Mouse (Mus musculus) layer of hippocampus, adult 9-10 months (tissue): ENCODE data around the gene Arid3a.

Experiments
- DNase-seq: peaks from one replicate; pipeline ENCODE4 v3.0.0; 2022; ENCODE audit warnings: low spot score

Arid3a gene

DNA sequence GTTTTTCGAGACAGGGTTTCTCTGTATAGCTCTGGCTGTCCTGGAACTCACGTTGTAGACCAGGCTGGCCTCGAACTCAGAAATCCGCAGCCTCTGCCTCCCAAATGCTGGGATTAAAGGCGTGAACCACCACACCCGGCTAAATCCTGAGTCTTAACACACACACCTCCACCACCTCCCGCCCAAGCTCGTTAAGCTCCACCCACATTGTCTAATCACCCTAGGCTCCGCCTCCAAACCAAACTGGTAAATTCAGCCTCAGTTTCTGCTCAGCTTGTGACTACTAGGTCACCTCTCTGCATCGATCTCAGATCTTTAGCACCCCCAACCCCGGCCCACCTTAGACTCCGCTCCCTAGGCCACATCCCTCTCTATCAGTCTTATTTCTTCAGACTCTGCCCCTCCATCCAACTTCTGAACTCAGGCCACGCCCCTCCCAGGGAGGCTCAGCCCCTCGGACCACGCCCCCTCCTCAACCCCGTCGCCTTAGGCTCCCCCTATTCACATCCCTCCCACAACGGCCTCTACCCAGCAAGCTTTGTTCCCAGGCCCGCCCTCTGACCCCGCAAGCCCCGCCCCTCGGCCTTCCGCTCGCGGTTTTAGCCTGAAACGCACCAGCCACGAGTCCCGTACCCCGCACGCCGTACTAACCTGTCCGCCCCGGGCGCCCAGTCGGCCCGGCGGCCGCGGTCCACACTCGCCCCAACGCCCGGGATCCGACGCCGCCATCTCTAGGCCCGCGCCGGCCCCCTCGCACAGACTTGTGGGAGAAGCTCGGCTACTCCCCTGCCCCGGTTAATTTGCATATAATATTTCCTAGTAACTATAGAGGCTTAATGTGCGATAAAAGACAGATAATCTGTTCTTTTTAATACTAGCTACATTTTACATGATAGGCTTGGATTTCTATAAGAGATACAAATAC, 18.4 kb upstream of the Arid3a start, which contains the start of gene Med16:
Med16 (minus strand) TSS at position 757 of the 925 bp plus-strand sequence.
- DNase-seq, result peak; percentile 96

DNA sequence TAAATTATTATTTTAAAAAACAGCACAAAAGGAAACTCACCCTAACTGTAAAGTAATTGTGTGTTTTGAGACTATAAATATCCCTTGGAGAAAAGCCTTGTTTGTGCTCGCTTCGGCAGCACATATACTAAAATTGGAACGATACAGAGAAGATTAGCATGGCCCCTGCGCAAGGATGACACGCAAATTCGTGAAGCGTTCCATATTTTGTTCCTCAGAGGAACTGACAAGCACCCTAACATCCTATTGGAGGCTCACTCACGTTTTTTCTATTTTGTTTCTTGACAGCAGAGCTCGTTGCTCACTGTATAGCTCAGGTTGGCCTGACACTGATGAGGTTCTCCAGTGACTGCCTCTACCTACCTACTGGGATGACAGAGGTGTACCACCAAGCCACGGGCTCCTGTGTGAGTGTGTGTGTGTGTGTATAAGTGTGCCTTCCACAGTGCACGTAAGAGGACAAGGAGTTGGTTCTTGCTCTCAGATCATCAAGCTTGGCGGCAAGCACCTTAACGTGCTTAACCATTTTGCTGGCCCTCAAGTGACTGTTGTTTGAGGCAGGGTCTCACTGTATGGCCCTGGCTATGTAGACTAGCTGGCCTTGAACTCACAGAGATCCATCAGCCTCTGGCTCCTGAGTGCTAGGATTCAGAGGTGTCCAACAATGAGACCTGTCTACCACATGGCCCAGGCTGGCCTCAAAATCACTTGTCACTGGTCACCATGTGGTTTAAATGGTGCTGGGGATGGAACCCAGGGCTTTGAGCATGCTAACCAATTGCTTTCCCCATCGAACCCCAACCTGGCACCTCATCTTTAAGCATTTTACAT, 17.5 kb upstream of the Arid3a start:
- peak; percentile 79 for DNase-seq

DNA sequence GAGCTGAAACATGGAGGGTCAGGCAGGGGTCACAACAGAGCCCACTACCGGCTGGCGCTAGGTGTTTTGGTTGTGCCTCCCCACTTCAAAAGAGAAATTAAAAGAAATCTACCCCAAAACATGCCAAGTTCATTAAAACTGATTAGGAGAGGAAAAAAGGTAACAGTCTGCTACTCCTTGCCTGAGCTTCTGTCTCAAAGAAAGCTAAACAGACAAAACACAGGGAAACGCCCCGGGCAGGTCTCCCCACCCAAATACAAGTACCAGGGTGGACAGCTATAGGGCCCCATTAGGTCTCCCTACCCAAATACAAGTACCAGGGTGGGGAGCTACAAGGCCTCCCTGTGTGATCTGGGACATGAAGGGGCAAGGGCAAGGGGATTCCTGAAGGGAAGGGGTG, 16.3 kb upstream of the Arid3a start, which contains the start of gene Gm26602:
Gm26602 (plus strand) TSS at position 301 of the 400 bp plus-strand sequence.
- DNase-seq, result no peak

DNA sequence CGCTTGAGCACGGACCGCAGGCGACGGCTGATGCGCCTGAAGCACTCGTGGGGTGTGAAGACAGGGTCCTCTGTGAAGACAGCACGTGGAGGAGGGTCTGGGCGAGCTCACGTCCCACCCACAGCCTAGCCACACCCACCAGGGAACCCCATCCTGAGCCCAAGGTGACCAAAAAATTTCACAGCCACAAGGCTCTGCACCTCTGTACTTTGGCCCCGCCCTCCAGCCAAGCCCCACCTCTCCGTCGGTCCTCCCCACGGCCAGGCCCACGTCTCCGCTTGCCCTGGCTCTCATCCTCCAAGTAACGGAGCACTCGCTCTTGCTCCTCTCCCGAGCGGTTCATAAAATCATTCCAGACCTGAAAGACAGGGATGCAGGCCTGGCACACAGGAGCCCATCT, 14.4 kb upstream of the Arid3a start:
- DNase-seq, result no peak

DNA sequence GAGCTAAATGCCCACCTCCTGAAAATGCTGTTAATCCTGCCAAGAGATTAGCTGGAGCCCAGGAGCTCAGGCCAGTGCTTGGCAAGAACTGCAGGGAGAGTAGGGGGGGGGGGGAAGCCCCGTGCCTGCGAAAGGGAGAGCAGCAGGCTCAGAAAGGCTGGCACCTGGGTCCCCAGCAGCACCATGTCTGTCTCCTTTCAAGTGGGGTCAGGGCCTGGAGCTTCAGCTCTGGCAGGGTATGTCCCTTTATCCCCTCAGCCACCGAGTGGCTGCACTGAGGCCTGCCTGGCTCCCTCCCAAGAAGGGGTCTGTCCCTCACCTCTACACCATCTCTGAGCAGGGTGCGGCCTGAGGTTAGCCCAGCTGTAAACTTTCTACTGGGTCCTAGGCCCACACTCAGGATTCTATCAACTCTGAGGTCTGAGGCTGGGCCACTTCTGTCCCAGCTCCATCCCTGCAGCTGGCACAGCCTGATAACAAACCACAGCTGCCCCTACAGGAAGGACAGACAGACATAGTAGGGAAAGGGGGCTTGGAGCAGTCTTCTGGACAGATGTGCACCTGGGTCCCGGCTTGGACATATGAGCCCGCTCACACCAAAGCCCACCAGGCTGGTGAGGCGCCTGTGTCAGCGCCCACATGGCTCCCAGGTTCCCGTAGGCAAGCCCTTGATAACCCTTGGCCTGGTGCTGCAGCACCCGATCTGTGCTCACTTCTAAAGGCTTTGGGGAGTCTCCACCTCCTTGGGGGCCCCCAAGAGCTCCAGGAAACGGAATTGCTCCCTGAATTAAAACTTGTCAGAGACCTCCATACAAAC, 12.5 kb upstream of the Arid3a start:
- DNase-seq, result no peak

DNA sequence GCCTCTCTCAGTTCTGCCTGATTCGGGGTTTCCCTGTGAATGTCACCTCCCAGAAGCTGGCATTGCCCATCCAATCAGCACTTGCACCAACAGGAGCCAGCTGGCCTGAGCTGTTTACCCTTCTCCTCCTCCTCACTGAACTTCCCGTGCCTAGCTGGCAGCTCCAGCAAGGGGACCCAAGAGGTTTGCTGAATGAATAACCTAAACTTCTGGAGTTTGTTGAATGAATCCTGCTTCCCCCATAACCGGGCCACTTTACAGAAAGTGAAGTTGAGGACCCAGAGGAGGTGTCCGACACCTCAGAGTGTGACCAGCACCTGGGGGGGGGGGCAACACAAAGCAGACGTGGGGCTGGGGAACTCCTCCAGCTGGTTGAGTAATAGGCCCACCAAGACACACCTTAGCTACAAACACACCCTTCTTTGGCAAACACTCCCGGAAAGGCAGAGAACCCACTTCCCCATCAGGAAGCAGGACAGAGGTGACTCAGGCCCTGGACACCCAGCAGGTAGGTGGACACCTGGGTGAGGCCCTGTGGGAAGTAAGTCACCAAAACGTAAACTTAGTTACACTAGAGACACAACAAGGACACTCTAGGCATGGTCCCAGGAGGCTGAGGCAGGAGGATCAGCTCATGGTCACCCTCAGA, 11.8 kb upstream of the Arid3a start:
- no peak for DNase-seq

DNA sequence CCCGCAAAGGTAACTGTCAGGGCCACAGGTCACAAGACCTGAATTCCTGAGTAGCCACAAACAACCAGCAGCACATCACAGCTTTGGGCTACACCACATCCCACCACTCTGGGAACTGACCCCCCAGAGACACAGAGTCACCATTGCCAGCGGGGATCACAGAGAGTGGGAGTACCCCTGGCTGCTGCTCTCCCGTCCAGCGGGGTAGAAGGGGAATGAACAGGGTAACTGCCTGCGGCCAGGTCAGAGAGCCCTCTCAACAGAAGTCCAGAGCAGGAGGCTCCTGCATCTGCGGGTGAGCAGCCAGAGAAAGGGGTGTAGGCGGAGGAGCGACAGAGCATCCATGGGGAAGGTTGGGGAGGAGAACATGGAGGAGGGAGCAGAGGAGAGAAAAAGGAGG, 10.8 kb upstream of the Arid3a start:
- no peak for DNase-seq

DNA sequence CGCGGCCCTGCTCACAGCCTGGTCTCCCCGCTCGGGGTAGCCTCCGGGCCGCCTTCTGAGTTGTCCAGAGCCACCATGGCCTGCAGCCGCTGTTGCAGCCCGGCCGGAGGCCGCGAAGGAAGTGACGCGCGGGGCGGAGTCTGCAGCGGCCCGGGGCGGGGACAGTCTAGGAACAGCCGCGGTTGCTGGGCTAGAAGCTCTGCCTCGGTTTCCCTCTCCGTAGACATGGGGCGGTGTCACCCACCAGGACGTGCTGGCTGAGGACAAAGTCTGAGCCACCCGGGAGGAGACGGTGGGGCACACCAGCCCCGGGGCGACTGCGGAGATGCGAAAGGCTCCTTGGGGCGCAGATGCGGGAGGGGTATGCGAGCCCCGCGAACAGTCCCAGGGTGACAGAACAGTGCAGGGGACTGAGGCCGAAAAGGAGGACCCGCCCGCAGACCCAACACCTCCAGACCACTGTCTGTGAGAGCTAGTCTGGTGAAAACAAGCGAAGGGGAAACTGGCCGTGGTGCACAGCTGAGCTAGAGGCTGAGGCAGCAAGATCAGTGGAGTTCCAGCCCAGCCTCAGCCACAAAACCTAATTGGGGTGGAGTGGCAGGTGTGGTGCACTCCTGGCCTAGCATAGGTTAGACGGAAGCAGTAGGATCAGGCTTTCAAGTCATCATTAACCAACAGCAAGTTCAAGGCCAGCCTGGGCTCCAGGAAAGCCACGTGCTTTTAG, 9.9 kb upstream of the Arid3a start, which contains the start of gene Kiss1r:
Kiss1r (plus strand) TSS at position 164 of the 724 bp plus-strand sequence.
- peak; percentile 42 for DNase-seq

DNA sequence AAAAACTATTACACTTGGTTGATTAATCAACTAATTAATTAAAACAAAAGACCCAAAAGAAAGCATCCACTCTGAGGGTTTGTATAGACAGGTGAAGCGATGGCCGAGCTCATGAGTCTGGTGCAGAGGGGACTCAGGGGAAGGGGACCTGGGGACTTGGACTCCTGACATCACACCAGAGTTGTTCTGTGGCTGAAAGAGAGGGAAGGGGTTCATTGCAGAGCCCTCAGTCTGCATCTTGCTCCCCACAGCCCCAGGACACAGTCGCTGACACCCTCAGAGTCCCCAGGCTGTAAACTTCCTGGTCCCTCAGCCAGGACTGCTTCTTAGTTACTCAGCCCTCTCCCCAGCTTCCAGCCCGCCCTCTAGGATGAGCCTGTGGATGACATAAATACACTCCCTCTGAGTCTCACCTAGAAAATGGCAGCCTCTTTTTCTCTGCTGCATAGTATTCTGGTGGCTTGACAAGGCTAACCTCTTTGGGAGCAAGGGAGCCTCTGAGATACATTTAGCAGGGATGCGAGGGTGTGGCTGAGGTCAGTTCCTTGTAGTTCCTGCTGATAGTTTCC, 9.2 kb upstream of the Arid3a start:
- DNase-seq, result no peak

DNA sequence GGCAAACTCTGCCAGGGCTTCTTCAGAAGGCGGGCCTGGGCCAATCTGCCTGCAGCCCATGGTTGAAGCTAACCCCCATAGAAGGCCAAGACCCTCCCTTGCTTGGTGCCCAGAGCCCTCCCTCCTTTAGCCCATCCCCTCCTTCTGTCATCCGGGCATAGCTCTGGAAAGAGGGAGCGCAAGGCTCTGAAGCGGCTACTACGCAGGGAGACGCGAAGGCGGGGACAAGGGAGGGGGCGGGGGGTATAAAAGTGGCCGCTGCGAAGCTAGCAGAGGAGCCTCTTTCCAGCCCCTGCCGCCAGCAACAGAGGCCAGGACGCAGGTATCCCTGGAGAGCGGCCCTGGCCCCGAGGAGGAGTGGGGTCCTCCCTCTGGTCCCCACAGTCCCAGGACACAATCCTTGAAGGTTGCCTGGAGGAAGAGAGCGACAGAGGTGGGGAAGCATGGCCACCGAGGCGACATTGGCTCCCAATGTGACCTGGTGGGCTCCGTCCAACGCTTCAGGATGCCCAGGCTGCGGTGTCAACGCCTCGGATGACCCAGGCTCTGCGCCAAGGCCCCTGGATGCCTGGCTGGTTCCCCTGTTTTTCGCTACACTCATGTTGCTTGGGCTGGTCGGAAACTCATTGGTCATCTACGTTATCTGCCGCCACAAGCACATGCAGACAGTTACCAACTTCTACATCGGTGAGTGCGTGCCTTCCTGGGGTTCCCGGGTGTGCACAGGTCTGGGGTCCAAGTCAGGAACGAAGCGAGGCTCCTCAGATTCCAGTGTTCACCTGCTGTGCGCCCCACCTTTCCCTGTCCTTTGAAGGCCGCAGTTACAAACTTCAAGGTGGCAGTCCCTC, 8.4 kb upstream of the Arid3a start:
- no peak for DNase-seq

DNA sequence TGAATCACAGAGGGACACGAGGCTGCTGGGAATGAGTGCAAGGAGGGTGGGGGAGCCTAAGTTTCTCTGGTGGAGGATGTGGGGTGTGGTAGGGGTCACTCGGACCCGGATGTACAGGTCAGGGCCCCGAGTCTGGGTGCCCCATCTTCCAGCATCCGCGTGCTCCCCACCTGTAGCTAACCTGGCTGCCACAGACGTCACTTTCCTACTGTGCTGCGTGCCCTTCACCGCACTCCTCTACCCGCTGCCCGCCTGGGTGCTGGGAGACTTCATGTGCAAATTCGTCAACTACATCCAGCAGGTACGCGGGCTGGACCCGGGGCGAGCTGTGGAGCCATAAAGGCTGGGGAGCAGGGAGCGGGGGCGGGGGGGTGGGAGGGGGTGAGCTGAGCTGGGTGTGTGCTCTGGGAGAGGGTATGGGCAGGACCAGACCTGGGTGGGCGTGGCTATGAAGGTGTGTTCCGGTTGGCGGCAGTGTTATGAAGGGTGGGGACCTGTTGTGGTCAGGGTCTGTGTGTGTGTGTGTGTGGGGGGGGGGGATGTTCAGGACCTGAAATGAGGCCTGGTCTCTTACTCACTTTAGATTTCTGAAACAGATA, 7.5 kb upstream of the Arid3a start:
- DNase-seq, result no peak

DNA sequence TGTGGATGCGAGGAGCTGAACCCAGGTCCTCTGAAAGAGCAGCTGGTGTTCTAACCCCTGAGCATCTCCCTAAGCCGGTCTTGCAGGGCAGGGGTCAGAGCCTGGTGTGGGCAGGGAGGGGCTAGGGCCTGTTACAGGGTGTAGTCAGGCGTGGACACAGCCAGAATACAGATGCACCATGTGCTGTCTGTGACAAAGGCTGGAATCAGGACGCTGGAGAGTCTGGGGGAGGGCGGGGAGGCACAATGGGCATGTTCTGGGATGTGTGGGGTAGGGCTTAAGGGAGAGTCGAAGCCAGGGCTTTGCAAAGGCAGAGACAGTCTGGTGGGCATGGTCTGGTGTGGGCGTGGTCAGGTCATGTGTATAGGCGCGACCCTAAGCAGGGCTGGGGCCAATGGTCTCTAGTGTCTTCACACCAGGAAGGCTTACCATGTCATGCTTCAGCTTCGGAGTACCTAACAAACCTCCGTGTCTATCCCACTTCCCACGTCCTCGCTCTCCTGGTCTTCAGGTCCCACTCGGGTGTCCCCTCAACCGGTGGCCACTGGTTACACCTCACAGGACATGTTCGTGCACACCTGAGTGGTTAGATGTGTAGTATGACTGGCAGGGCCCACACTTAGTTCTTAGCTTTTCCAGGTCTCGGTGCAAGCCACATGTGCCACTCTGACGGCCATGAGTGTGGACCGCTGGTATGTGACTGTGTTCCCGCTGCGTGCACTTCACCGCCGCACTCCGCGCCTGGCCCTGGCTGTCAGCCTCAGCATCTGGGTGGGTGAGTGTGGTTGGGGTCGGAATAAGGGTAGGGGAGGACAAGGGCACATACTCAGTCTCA, 6.6 kb upstream of the Arid3a start:
- DNase-seq, result no peak

DNA sequence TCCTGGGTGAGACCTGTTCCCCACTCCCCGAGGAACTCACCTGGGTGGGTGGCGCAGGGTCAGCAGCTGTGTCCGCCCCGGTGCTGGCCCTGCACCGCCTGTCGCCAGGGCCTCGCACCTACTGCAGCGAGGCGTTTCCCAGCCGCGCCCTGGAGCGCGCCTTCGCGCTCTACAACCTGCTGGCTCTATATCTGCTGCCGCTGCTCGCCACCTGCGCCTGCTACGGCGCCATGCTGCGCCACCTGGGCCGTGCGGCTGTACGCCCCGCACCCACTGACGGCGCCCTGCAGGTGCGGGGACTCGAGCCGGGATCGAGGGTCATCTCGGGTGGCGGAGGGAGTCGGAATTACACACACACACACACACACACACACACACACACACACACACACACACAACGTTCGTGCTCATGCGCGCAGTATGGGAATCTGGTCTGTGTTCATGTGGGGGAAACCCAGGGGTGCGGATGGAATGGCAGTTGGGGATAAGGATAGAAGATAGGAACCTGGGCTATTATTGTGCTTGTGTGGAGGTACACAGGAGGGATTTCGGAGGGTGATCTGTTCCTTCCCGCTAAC, 5.8 kb upstream of the Arid3a start, which contains the start of gene R3hdm4:
R3hdm4 (minus strand) TSS at position 251 of the 578 bp plus-strand sequence.
- no peak for DNase-seq

DNA sequence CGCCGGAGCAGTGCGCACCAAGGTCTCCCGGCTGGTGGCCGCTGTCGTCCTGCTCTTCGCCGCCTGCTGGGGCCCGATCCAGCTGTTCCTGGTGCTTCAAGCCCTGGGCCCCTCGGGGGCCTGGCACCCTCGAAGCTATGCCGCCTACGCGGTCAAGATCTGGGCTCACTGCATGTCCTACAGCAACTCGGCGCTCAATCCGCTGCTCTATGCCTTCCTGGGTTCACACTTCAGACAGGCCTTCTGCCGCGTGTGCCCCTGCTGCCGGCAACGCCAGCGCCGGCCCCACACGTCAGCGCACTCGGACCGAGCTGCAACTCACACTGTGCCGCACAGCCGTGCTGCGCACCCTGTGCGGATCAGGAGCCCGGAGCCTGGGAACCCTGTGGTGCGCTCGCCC, 5.3 kb upstream of the Arid3a start:
- DNase-seq, result no peak

DNA sequence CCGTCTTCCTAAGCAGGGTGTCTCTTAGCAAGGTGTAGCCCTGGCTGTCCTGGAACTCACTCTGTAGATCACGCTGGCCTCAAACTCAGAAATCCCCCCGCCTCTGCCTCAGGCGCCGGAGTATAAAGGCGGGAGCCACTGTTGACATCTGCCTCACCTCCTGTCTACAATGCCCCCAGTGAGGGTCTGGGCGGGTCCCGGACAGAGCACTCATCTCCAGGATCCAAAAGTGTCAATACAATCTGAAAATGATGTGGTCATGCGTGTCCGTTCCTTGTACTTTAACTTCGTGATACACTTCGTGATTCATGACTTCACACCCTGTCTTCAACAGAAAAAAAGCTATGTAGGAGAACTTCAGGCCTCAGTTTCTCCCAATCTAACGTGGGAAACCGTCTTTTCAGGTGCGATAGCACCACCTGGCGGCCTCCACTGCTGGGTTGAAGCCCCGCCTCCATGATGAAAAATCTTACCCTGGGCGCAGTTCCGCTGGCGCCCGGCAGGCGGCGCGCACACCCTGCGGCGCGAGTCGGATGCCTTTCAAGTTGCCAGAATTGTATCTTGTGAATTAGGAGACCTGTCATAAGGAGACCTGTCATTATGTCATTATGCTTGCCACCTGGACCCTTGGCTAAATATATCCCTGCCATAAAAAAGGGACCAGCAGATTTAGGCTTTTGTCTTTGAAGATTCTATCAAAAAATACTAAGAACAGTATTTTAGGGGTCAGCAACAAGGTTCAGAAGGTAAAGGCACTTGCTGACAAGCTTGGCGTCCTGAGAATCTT, 1.7 kb upstream of the Arid3a start:
- peak; percentile 97 for DNase-seq

DNA sequence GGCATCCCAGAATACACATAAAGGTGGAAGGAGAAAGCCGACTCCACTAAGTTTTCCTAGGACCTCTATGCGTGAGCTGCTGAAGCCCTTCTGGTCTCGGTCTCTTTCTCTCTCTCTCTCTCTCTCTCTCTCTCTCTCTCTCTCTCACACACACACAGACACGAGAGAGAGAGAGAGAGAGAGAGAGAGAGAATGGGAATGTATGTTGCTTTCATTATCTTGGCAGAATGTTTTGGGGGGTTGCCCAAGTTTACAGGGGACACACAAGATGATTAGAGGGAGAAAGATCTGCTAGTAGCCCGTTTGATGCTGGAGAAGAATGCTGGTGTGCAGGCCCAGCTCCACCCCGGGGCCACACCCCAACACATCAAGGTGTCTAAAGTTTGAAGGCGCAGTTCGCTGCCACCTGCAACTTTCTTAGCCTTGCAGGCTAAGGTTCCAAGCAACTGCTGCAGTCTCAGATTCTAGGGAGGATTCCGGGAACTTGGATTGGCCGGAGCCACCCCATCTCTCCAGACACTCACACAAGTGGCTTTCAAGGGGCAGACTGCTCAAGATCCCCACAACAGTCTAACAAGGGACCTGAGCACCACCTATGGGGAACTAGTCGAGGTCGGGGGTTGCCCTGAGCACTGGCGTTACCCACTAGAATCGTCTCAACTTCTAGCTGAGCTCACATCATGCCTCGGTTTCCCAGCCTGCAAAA, 905 bp upstream of the Arid3a start:
- no peak for DNase-seq
